Mouse (Mus musculus) testis, adult 2 months (tissue): ENCODE data around the gene Herpud1.

Source experiments
- CTCF ChIP-seq: fragments of 200-500 bp; IDR thresholded peaks from 2 replicates; pipeline ENCODE4 v1.5.1; 2012; ENCODE audit warnings: low read depth, mild to moderate bottlenecking, inconsistent platforms, low read length, moderate library complexity; ENCODE audit not compliant: control insufficient read depth, insufficient read depth, insufficient replicate concordance
- POLR2A ChIP-seq: fragments of 200-500 bp; IDR thresholded peaks from 2 replicates; pipeline ENCODE4 v1.6.1; 2012; ENCODE audit warnings: low read depth, mild to moderate bottlenecking, inconsistent platforms, low read length, moderate library complexity; ENCODE audit not compliant: control insufficient read depth

DNA sequence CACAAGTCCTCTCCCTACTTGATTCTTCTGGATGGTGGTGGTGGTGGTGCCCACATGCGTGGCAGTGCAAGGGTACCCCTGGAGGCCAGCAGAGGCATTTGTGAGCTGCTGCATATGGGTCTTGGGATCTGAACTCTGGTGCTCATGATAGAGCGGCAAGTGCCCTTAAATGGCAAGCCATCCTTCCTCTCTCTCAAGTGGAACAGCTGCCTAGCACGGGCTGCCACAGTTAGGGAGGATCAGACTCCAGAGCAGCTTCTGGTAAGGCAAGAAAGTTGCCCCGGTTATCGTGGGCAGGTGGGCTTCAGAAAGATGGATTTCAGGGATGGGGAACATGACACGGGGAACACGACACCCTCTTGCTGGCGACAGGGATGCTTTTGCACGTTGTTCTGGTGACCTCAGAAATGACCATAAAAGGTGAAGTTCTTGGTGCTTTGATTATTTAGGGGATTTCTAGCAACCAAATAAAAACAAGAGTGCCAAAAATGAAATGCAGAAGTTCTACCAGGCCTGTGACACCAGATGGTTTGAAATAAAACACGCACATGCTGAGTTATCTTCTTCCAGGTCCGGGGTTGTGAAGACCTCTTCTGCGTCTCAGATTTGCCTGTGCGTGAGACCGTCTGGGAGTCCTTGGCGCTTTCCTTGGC lies 7.3 kb upstream of the Herpud1 start:
- TF ChIP-seq POLR2A (no peak), CTCF (no peak)
